Comparison of ENCODE assay signal across 8 mouse cellular contexts in the genomic region with DNA sequence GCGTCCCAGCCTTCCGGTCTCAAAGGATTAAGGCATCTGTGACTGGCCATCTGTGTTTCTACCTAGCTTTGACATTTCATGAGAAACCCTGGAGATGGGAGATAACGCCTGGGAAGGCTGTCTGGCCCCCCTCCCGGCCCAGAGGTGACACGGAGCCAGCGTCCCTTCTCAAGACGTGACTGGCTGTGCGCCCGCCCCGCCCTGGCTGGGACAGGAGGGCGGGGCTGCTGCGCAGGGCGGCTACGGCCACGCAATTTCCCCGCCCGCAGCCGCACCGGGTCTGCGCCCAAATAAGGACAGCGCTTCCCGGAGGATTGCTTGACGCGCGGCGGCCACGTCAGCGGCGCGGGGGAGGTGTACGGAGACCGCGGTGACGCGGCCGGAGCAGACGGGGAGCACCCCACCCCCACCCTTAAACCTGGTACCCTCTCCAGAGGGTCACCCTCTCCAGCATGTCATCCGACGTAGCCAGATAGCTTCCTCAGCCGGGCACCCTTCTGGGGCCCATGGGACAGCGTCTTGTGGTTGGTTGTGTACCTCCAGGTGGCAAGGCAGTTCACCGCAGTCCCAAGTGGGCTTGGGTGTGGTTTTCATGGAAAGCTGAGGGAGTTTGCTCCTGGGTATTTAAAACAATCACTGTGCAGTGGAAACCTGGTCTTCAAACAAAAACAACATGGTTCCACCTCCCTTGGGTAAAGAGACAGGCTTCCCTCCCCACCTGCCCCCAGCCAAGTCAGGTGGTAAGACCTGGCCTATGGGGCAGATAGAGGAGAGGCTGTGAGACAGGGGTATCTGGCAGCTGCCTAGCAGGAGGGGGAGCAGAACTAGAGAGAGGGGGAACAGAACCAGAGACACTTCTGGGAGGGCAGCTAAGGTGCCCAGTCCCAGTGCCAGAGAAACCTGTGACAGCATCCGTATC. TPM values are rescaled to one million over a fixed set of nuclear protein-coding genes. Genes with fewer than 3 reads are reported as not detected.
DNase-seq lines count a peak whose midpoint lies in the region; ATAC-seq and TF ChIP-seq lines count a peak whose summit lies in the region.

No protein-coding gene starts in this region.

- TF ChIP-seq CTCF in lung, embryonic 14.5 days (IDR thresholded peaks at IDR 0.05; ENCODE audit: low read depth) = no peak

- no peaks in the 10 kb centered on the region for H3K27me3 ChIP-seq in forebrain, embryonic 16.5 days (replicated peaks; ENCODE audit: control insufficient read depth, insufficient read depth, low read length)
- H3K27me3 ChIP-seq in lung, embryonic 14.5 days (ENCODE audit: insufficient read depth, low read length) = no peaks in the 10 kb centered on the region

- 2% methylated on average over 43 of the region's 43 CpGs for WGBS in forebrain, embryonic 16.5 days
- 2% methylated on average over 43 of the region's 43 CpGs for WGBS in lung, embryonic 14.5 days

- H3K9me3 ChIP-seq in ES-E14 (ENCODE audit: control insufficient read depth, insufficient read depth, low read depth, low read length) = no peaks in the 10 kb centered on the region
- no peaks in the 10 kb centered on the region for H3K9me3 ChIP-seq in forebrain, embryonic 16.5 days (ENCODE audit: control insufficient read depth, low read length)
- no peaks in the 10 kb centered on the region for H3K9me3 ChIP-seq in lung, embryonic 14.5 days (ENCODE audit: low read depth, low read length)

- intact Hi-C loops in heart, postnatal 36 days (cut with DNase I) = loop anchor here (1.0 kb wide), 1 partner anchor 13 kb away; no protein-coding TSS in a partner anchor

- H3K4me1 ChIP-seq in ES-E14 (ENCODE audit: control insufficient read depth in 2 of 2, insufficient read depth in 2 of 2, low read length in 2 of 2, poor library complexity in 1 of 2) = peaks cover 2 to 13% of the 10 kb centered on the region in 2 experiments; a peak in 1 of 4 replicates
- H3K4me1 ChIP-seq in forebrain, embryonic 16.5 days (replicated peaks; ENCODE audit: control insufficient read depth, insufficient read depth, low read length) = peaks cover 47% of the 10 kb centered on the region
- H3K4me1 ChIP-seq in lung, embryonic 14.5 days (ENCODE audit: insufficient read depth) = peaks cover 39% of the 10 kb centered on the region

- ATAC-seq in forebrain, embryonic 16.5 days = peak; percentile 50
- ATAC-seq in lung, embryonic 14.5 days (ENCODE audit: insufficient read depth) = peak; percentile 93
- peak; percentile 73 for ATAC-seq in neutrophil, adult 5-6 weeks (ENCODE audit: extremely low read depth, insufficient number of reproducible peaks, low FRiP score, poor library complexity, severe bottlenecking)

- peak; percentile 61 for DNase-seq in ES-E14 (ENCODE audit: low read depth, low spot score)
- peak; percentile 94 for DNase-seq in cerebellum, adult 11-12 months
- peak; percentile 94 to 95 for DNase-seq in heart, postnatal 36 days
- DNase-seq in layer of hippocampus, adult 8-10 months (ENCODE audit: low spot score in 2 of 2) = peak; percentile 79 to 86
- DNase-seq in lung, embryonic 14.5 days = peak; percentile 98
- DNase-seq in testis, postnatal 14 days (ENCODE audit: low spot score) = peak; percentile 84

- no peaks in the 10 kb centered on the region for H3K36me3 ChIP-seq in ES-E14 (ENCODE audit: control insufficient read depth, insufficient read depth, low read length, poor library complexity, severe bottlenecking)
- no peaks in the 10 kb centered on the region for H3K36me3 ChIP-seq in forebrain, embryonic 16.5 days (ENCODE audit: control insufficient read depth, insufficient read depth)
- no peaks in the 10 kb centered on the region for H3K36me3 ChIP-seq in lung, embryonic 14.5 days (ENCODE audit: insufficient read depth)

- H3K4me3 ChIP-seq in ES-E14 (ENCODE audit: insufficient read depth in 1 of 2, low read depth in 1 of 2, low read length in 2 of 2, poor library complexity in 1 of 2, severe bottlenecking in 1 of 2) = peak overlapping the region; percentile 63 to 73
- peak overlapping the region; percentile 46 for H3K4me3 ChIP-seq in forebrain, embryonic 16.5 days (replicated peaks; ENCODE audit: low read length)
- H3K4me3 ChIP-seq in lung, embryonic 14.5 days (ENCODE audit: low read depth, low read length) = peak overlapping the region; percentile 40

- peak overlapping the region; percentile 71 for H3K9ac ChIP-seq in ES-E14 (ENCODE audit: insufficient read depth, low read depth, low read length, poor library complexity, severe bottlenecking)
- H3K9ac ChIP-seq in forebrain, embryonic 16.5 days (replicated peaks; ENCODE audit: low read depth, low read length) = peak overlapping the region; percentile 72
- peak overlapping the region; percentile 53 for H3K9ac ChIP-seq in lung, embryonic 14.5 days

- H3K27ac ChIP-seq in ES-E14 (ENCODE audit: insufficient read depth, low read depth, low read length, poor library complexity, severe bottlenecking) = no peak overlapping the region
- H3K27ac ChIP-seq in forebrain, embryonic 16.5 days (ENCODE audit: low read length) = peak overlapping the region; percentile 45
- peak overlapping the region; percentile 90 for H3K27ac ChIP-seq in lung, embryonic 14.5 days (ENCODE audit: low read depth)

- in situ Hi-C loops in ES-E14 (cut with MboI; ENCODE audit: low sequenced_read_pairs in 2 of 2, unreplicated experiment in 2 of 2) = no loop called here

- H3K4me2 ChIP-seq in forebrain, embryonic 16.5 days (ENCODE audit: low read length) = peak overlapping the region; percentile 70
- H3K4me2 ChIP-seq in lung, embryonic 14.5 days = peak overlapping the region; percentile 70

TF ChIP-seq in ES-E14, 5 proteins besides CTCF, POLR2A, EP300 and RAD21:
- 0 out of 2 replicates have a peak, but pooled peaks have one; percentile 12 for TF ChIP-seq HCFC1 (IDR thresholded peaks at IDR 0.05; ENCODE audit: borderline replicate concordance, insufficient read depth, low read length)
- no peak for TF ChIP-seq CHD2 (IDR thresholded peaks at IDR 0.05; ENCODE audit: low read depth, low read length)
- no peak for TF ChIP-seq MAFK (IDR thresholded peaks at IDR 0.05; ENCODE audit: insufficient read depth, low read depth, low read length)
- 0 out of 2 replicates have a peak, but pooled peaks have one; percentile 1 for TF ChIP-seq ZC3H11A (IDR thresholded peaks at IDR 0.05; ENCODE audit: borderline replicate concordance, low read depth, low read length)
- TF ChIP-seq ZNF384 (IDR thresholded peaks at IDR 0.05; ENCODE audit: low read depth, low read length) = no peak
TF ChIP-seq in ES-E14: peak in this region for 2.

RNA-seq across cellular contexts. Expression of a gene that starts 14.2 kb away (rescaled TPM):
- 40.2 and 47.5 TPM in 2 replicates for total RNA-seq in ES-E14 (2012; rRNA removed)
- polyA plus RNA-seq in forebrain, embryonic 16.5 days (2015; fragmentation: Nextera tagmentation; extraction: Ambion mirVana) = 56.0 and 66.4 TPM in 2 replicates
- 10 to 100 TPM; 26.6 to 61.0 TPM for total RNA-seq in heart, postnatal 36 days (2021)
- total RNA-seq in layer of hippocampus, adult 8-10 months (2022) = 10 to 100 TPM; 14.4 to 18.4 (median 17.3) TPM
- polyA plus RNA-seq in lung, embryonic 14.5 days (2014; fragmentation: Nextera tagmentation; extraction: Ambion mirVana) = 77.2 and 81.0 TPM in 2 replicates
- total RNA-seq in neutrophil, adult 5-6 weeks (2017) = 605 and 631 TPM in 2 replicates

RNA-seq across cellular contexts. Expression of a gene that starts 17.9 kb away (rescaled TPM):
- total RNA-seq in ES-E14 (2012; rRNA removed) = 0.13 and 0.32 TPM in 2 replicates
- polyA plus RNA-seq in forebrain, embryonic 16.5 days (2015; fragmentation: Nextera tagmentation; extraction: Ambion mirVana) = 0.14 TPM in 1 of 2 replicates, not detected in the other
- not detected for total RNA-seq in heart, postnatal 36 days (2021)
- under 1 TPM in 1 of 4 experiments, not detected in 3; 0.32 TPM for total RNA-seq in layer of hippocampus, adult 8-10 months (2022)
- not detected in 2 replicates for polyA plus RNA-seq in lung, embryonic 14.5 days (2014; fragmentation: Nextera tagmentation; extraction: Ambion mirVana)
- total RNA-seq in neutrophil, adult 5-6 weeks (2017) = 0.35 TPM in 1 of 2 replicates, not detected in the other

RNA-seq across cellular contexts. Expression of a gene that starts 56.1 kb away (rescaled TPM):
- not detected in 2 replicates for total RNA-seq in ES-E14 (2012; rRNA removed)
- 7.8 and 12.6 TPM in 2 replicates for polyA plus RNA-seq in forebrain, embryonic 16.5 days (2015; fragmentation: Nextera tagmentation; extraction: Ambion mirVana)
- total RNA-seq in heart, postnatal 36 days (2021) = 10 to 100 TPM in 1 of 2 experiments, 1 to 10 TPM in 1; 8.6 to 13.2 TPM
- total RNA-seq in layer of hippocampus, adult 8-10 months (2022) = 10 to 100 TPM in 3 of 4 experiments, 1 to 10 TPM in 1; 8.4 to 11.4 (median 10.1) TPM
- polyA plus RNA-seq in lung, embryonic 14.5 days (2014; fragmentation: Nextera tagmentation; extraction: Ambion mirVana) = 173 and 174 TPM in 2 replicates
- not detected in 2 replicates for total RNA-seq in neutrophil, adult 5-6 weeks (2017)
